Mouse (Mus musculus) liver, adult 2 months (tissue): ENCODE data around the gene Wdr89.
"Not testable (repeated sequence)": the region's sequence is repeated elsewhere in the genome, so short reads cannot be mapped to it uniquely, and the experiment has no call there.

Experiments
- CTCF ChIP-seq: fragments of 200-500 bp; IDR thresholded peaks from 2 replicates; pipeline ENCODE4 v1.5.1; 2011; ENCODE audit warnings: low read depth, low read length, control low read depth
- POLR2A ChIP-seq: fragments of 200-500 bp; IDR thresholded peaks from 2 replicates; pipeline ENCODE4 v1.6.1; 2011; ENCODE audit warnings: low read length, control low read depth; ENCODE audit not compliant: insufficient read depth; ENCODE audit errors: extremely low read depth

DNA sequence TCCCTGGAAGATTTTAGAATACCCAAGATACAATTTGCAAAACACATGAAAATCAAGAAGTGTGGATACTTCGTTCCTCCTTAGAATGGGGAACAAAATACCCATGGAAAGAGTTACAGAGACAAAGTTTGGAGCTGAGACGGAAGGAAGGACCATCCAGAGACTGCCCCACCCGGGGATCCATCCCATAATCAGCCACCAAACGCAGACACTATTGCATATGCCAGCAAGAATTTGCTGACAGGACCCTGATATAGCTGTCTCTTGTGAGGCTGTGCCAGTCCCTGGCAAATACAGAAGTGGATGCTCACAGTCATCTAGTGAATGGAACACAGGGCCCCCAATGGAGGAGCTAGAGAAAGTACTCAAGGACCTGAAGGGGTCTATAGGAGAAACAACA lies 14.7 kb upstream of the Wdr89 start:
- not testable (repeated sequence) for TF ChIP-seq CTCF, POLR2A
